Mouse (Mus musculus) embryonic stem cell, embryonic (primary cell): Measurements from ENCODE around the gene Scml4.

Experiments
- CTCF ChIA-PET, 4 experiments: fragments of 300-600 bp in 2 of 4; fragments of 350-600 bp in 2 of 4; sonication (Branson Sonifier 250); formaldehyde crosslinking; loops; one replicate each; lab custom pipeline; 2022; ENCODE audit warnings: inconsistent platforms in 2 of 4; lab: Charles Lee
- POLR2A ChIA-PET, 4 experiments: fragments of 300-600 bp in 2 of 4; fragments of 350-600 bp in 2 of 4; sonication (Branson Sonifier 250); formaldehyde crosslinking; loops; one replicate each; lab custom pipeline; 2022; ENCODE audit warnings: antibody characterized with exemption in 4 of 4, inconsistent platforms in 1 of 4; lab: Charles Lee

Scml4 gene

DNA sequence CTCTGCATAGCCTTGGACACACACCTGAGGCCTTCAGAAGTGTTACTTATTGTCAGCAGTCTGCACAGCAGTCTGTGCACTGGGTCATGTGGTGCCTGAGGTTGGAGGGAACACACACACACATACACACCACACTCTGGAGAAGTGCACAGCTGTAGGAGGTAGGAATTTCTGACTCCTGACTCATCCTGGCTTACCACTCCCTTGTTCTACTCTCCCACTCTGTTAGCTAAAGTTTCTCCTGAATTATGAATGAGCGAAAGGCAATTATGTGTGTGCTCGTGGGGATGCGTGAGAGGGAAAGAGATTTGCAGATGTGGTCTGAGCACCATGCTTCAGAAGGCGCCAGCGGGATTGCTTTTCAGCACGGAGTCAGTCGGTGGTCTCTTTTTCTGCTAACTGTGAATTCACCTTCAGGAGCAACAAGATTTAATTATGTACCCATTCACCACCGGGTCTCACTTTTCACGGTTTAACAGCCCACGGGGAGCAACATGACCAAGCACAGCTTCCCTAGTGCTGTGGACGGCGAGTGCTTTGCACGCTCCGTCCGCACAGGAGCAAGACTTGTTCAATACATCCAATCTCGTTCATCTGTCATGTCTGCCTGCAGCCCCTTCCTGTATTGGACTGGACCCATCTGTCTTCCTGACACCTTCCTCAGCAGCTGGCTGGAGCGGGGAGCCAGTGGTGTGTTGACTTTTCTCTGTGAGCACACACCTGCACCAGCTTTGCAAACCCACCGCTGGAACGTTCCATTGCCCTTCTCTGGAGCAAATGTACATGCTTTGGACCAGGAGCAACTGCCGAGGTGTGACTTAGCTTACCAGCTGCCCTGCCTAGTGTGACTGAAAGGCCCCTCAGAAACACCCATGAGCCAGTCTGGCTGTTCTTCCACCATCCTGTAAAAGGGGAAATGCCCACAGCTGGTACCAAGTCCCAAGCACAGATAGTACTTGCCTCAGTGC is 91.2 kb downstream of the Scml4 start:
- CTCF ChIA-PET = interaction anchor here (0.5 to 2.7 kb wide), 8 partner anchors 10 to 970 kb away, joined by 3 to 15 read pairs (median 3); no protein-coding TSS in a partner anchor
- POLR2A ChIA-PET = interaction anchor here in 2 of 4 experiments (0.6 to 2.9 kb wide), 6 partner anchors 11 to 252 kb away, joined by 3 to 14 read pairs (median 3); no protein-coding TSS in a partner anchor

DNA sequence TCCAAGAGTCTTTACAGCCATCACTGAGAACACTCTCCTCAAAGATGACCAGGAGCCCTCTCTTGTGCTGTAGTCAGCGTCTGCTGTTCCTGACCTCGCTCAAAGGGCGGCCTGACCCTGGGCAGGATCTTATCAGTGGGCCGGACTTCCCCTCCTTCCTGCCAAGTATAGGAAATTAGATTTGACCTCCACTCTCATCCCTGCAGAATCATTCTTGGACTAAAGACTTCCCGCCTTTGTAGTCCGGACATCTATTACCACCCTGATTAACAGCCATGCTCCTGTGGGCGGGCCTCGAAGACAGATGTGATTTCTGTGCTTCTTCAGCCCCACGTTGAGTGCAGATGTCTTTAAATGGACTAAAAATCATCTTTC is 91.9 kb downstream of the Scml4 start:
- POLR2A ChIA-PET = interaction anchor here (0.7 to 2.9 kb wide), 5 partner anchors 11 to 637 kb away, joined by 3 to 14 read pairs (median 3); no protein-coding TSS in a partner anchor
- CTCF ChIA-PET = interaction anchor here in 3 of 4 experiments (0.6 to 2.7 kb wide), 4 partner anchors 12 to 142 kb away, joined by 3 to 12 read pairs (median 7); no protein-coding TSS in a partner anchor

DNA sequence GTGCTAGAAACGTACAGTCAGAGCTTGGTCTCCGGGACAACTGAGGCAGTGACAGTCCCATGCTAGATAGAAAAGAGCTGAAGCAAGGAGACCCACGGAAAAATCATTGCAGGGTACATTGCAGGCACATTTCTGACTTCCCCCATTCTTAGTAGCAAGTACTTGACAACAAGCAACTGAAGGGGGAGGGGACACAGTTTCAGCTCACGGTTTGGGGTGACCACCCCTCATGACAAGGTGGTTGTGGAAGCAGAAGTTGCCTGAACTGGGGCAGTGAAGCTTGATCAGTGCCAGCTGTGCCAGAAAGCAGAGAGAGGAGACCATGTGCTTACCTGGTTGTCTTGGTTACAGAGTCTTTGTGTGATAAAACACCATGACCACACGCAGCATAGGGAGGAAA is 93.4 kb downstream of the Scml4 start:
- ChIA-PET CTCF (interaction anchor here in 1 of 4 experiments (0.6 to 2.7 kb wide), 2 partner anchors 19 to 588 kb away, joined by 4 to 12 read pairs; no protein-coding TSS in a partner anchor), POLR2A (interaction anchor here in 1 of 4 experiments (0.6 to 0.8 kb wide), 2 partner anchors 15 to 81 kb away, joined by 3 to 5 read pairs; no protein-coding TSS in a partner anchor)

DNA sequence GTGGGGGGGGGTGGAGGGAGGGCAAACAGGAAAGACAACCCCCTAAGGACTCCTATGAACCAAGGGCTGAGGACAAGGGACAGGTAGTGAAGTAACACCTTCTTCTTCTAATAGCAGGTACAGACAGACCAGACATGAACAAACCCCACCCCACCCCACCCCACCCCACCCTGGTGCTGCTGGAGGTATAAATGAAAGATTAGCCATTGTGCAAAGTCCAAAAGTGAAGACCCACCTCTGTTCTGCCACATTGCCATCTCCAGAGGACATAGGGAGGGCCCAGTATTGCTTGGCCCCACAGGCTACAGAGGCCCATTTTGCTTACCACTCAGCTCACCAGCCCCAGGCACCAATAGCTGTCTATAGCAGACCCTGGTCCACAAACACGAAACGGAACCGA is 95.0 kb downstream of the Scml4 start:
- ChIA-PET CTCF (interaction anchor here in 2 of 4 experiments (0.8 to 1.3 kb wide), 3 partner anchors 14 to 34 kb away, joined by 3 to 4 read pairs (median 3); no protein-coding TSS in a partner anchor), POLR2A (interaction anchor here in 1 of 4 experiments (0.6 kb wide), 1 partner anchor 437 kb away, joined by 3 read pairs; no protein-coding TSS in a partner anchor)

DNA sequence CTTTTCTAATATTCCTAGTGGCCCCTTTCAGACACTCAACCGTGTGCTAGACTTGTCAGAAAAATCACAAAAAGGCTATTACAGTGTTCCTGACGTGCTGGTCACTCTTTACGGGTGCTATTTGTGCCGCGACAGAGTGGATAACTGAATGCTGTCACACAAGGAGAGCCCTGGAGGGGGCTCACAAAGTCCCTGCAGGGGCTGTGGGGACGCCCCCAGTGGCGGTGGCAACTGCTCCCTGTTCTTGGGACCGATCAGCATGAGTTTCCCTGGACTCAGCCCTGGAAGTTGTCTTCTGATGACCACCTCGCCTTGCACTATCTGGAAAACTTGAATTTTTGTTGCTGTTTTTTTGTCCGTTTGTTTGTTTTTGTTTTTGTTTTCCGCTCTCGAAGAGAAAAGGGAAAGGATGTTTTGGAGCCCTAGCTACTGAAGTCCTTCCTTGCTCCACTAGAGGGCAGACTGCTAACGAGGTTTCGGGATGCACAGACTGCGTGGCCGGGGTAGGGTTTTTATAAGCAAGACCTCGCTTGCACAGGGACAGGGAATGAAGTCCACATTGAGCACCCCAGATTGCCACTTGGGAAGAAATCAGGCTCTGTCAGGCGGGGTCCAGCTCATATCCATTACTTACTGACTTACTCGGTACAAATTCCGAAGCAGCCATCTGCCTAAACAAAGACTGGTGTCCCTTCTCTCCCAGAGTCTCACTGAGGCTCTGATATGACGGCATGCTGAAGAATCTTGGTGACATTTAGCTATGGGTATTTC is 97.9 kb downstream of the Scml4 start:
- ChIA-PET CTCF (interaction anchor here (0.5 to 3.9 kb wide), 37 partner anchors 9 to 1475 kb away, joined by 3 to 48 read pairs (median 4); no protein-coding TSS in a partner anchor), POLR2A (interaction anchor here in 3 of 4 experiments (0.6 to 1.7 kb wide), 16 partner anchors 10 to 314 kb away, joined by 3 to 8 read pairs (median 3); no protein-coding TSS in a partner anchor)

DNA sequence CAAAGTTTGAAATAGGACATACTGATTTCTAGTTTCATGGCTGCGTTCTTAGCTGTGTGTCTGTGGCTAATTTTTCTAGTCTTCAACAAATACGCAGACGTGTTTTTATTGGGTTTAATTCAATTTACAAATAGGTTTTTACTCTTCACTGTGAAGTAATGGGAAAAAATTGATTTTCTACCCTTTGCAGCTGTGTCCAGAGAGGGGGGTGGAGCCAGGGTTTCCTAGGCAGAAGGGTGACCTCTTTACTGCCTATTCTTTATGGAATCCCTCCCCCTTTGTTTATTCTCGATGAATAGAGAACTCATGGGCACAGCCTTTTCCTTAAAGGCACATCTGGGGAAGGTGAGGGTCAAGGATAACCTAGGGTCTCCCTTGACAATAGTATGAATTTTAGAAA is 98.5 kb downstream of the Scml4 start:
- ChIA-PET CTCF (interaction anchor here (0.6 to 3.9 kb wide), 28 partner anchors 9 to 1474 kb away, joined by 3 to 48 read pairs (median 6); no protein-coding TSS in a partner anchor), POLR2A (interaction anchor here in 3 of 4 experiments (0.6 to 1.7 kb wide), 14 partner anchors 10 to 315 kb away, joined by 3 to 8 read pairs (median 3); no protein-coding TSS in a partner anchor)

DNA sequence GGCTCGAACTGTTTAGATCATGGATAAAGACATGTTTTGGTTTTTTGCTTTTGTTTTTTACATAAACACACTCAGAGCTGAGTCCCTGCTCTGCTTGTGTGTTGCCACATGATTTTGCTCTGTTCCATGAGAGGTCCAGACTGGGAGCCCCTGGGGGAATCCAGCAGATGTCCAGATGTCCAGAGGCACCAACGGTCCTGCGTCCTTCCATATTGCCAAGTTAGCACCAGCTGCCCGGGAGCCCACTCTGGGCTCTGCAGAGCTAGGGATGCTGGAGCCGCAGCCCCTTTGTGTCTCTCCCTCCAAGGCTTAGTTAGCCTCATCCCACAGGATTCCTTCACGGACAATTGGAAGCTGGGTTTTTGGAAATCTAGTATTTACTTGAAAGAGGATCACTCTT is 101.6 kb downstream of the Scml4 start:
- ChIA-PET CTCF (interaction anchor here (0.9 to 2.0 kb wide), 4 partner anchors 11 kb away, joined by 3 to 10 read pairs (median 5); no protein-coding TSS in a partner anchor), POLR2A (interaction anchor here in 2 of 4 experiments (0.8 to 1.2 kb wide), 3 partner anchors 10 to 27 kb away, joined by 3 read pairs; no protein-coding TSS in a partner anchor)

DNA sequence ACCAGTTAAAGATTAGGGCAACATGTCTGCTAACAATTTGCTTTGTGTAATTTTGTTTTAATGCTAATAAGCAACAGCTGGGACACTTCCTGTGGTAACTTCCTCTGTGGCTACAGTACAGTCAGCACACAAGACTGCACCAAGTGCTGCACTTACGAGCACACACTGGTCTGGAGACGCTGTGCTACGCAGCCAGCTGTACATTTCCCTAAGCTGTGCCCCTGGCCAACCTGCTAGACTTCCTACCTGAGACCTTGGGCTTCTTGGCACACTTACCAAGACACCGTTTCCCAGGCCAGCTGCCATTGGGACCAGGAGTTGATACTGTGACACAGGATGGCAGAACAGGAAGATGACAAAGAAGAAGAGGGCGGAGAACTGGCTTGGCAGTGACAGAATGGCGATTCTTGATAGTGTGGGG is 102.0 kb downstream of the Scml4 start:
- CTCF ChIA-PET = interaction anchor here (0.9 to 2.0 kb wide), 4 partner anchors 11 kb away, joined by 3 to 10 read pairs (median 5); no protein-coding TSS in a partner anchor
- POLR2A ChIA-PET = interaction anchor here in 2 of 4 experiments (0.8 to 1.2 kb wide), 3 partner anchors 10 to 26 kb away, joined by 3 read pairs; no protein-coding TSS in a partner anchor

DNA sequence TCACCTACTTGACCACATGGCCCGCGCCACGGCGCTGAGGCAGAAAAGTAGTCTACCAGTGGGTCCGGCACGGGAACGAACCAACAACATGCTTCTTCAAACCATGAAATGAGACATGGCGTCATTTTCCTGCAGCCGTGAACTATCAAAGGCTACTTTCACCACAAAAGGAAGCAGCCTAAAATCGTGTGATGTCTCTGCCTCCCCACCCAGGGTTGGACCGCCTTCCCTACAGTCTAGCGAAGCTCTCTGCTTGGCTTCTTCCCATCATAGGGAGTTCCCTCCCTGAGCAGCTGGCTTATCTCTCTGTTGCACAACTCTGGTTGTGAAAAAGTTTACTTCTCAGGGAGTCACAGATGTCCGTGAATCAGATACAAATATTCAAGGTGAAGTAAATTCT is 102.5 kb downstream of the Scml4 start:
- ChIA-PET CTCF (interaction anchor here in 1 of 4 experiments (1.6 kb wide), 1 partner anchor 10 kb away, joined by 6 read pairs; no protein-coding TSS in a partner anchor), POLR2A (interaction anchor here in 1 of 4 experiments (0.8 kb wide), 1 partner anchor 26 kb away, joined by 3 read pairs; no protein-coding TSS in a partner anchor)

DNA sequence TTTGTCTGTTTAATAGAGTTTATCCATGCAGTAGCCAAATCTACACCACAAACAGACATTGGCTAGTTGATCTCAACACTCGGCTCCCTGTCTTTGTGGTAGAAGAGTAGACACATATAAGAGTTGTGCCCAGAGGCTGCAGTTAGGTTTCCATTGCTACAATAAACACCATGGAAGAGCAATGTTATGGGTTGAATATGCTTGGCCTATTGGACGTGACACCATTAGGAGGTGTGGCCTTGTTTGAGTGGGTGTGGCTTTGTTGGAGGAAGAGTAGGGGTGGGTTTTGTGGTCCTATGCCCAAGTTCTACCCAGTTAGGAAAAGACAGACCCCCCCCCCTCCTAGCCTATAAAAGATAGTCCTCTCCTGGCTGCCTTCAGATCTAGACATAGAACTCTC is 102.9 kb downstream of the Scml4 start:
- CTCF ChIA-PET = no interaction called here

DNA sequence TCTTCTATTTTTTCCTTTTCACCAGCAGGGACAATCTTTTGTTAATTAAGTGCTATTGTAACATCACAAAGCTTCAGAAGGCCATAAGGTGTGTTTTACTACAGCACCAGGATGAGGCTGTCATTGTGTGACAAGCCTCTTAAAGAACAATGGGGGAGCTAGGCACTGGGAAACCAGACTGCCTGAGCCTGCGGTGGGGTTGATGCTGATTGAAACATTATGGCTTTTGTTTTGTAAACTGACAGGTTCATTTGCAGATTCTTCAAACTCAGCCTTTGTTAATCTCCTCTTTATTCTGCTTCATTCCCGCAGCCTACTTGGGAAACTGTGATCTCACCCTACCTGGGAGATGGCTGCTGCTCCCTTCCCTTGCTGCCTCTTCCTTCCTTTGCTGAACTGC is 108.2 kb downstream of the Scml4 start:
- POLR2A ChIA-PET = interaction anchor here in 2 of 4 experiments (0.7 to 1.8 kb wide), 10 partner anchors 9 to 23 kb away, joined by 3 to 5 read pairs (median 4); no protein-coding TSS in a partner anchor
- CTCF ChIA-PET = interaction anchor here in 3 of 4 experiments (0.6 to 1.6 kb wide), 13 partner anchors 9 to 499 kb away, joined by 3 to 18 read pairs (median 3); no protein-coding TSS in a partner anchor

More for the DNA sequence above, 102.9 kb downstream of the Scml4 start:
- POLR2A ChIA-PET = no interaction called here

DNA sequence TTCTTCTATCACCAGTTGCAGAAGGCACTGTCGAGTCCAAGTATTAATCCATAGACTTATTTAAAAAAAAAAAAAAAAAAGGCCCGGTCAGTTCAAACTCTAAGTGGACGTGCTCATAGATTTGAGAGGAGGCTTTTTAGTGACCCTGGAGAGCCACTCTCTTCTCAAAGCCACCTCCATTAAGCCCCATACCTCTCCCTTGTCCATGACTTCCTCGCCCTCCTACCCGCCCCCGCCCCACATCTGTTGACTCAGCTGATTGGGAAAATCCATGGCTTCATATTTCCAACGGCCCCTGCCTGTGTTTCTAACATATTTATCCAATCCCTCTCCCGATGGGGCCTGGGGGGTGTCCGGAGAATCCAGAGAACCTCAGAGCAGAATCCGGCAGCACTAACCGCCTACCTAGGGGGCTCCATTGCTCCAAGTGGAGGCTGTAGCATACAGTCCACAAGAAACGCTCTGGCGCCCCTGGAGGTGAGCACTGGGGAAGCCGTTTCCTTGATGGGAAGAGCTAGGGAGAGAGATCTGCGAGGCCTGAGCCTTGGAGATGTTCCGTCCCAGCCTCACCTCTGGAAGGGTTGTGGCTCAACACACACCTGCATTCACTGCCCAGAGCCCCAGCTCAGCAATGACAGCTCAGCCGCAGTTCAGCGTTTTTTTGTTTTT is 112.5 kb downstream of the Scml4 start:
- CTCF ChIA-PET = interaction anchor here (0.5 to 4.4 kb wide), 82 partner anchors 9 to 1140 kb away, joined by 3 to 58 read pairs (median 4); partner anchors contain the start of gene 1700021F05Rik (in 1 of the 4)
- POLR2A ChIA-PET = interaction anchor here (0.6 to 1.8 kb wide), 20 partner anchors 8 to 249 kb away, joined by 3 to 13 read pairs (median 4); partner anchors contain the start of gene Pdss2 (in 1 of the 4)

DNA sequence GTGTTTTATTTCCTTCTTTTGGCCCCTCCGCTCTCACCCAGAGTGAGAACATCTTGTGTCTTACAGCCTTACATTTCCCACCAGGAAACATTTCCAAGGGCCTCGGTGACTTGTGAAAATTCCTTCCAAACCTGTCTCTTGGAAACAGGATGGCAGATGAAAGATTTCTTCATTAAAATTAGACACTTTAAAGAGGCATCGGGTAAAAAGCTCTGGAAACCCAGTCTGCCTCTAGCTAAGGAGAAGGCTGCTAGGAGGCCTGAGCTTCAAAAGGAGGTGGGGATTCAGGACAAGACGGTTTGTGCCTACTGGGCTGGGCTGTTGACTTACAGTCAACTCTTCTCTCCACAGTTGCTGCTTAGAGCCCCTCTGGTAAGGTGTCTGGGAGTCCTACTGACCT is 113.4 kb downstream of the Scml4 start:
- ChIA-PET POLR2A (interaction anchor here (0.8 to 1.8 kb wide), 8 partner anchors 13 to 24 kb away, joined by 3 to 6 read pairs (median 4); no protein-coding TSS in a partner anchor), CTCF (interaction anchor here (0.7 to 4.4 kb wide), 24 partner anchors 9 to 567 kb away, joined by 3 to 58 read pairs (median 7); partner anchors contain the start of gene 1700021F05Rik (in 1 of the 4))

DNA sequence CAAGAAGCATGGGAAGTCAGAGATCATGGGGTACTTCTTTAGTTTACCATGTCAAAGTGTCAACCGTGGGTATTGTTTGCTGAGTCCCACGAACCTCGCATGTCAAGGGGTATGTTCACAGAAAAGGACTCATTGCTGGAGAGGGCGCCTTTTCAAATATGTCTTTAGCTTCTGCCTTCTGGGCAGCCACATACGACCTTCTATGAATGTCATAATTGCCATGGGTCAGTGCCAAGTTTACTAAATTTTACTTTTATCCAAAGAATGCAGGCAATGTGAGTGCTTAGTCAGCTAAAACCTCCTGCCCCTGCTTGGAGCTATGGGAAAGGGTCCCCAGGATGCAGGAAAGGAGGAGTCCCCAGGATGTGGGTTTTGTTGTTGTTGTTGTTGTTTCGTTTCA is 116.4 kb downstream of the Scml4 start:
- POLR2A ChIA-PET = no interaction called here
- CTCF ChIA-PET = interaction anchor here in 1 of 4 experiments (0.7 kb wide), 1 partner anchor 424 kb away, joined by 3 read pairs; no protein-coding TSS in a partner anchor

DNA sequence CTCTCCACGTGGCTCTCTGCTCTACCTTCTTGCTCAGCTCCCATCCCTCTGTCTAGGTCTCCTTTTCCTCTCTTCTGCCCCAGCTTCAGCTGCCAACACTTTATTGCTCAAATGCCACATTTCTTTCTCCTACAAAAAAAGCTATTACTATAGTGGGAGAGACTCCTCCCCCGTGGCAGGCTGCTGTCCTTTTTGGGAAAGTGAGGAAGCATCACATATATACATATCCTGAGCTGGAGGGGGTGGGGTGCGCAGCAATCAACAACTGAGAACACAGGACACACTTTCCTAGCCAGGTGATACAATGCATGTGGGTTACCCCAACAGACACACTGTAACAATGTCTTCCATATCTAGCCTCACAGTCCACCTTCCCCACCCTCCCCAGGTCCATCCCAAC is 118.2 kb downstream of the Scml4 start:
- CTCF ChIA-PET = interaction anchor here in 3 of 4 experiments (1.0 to 1.6 kb wide), 3 partner anchors 9 kb away, joined by 3 to 7 read pairs (median 4); no protein-coding TSS in a partner anchor
- POLR2A ChIA-PET = no interaction called here
